10 mouse cellular contexts compared by ENCODE assay signal in the genomic region with DNA sequence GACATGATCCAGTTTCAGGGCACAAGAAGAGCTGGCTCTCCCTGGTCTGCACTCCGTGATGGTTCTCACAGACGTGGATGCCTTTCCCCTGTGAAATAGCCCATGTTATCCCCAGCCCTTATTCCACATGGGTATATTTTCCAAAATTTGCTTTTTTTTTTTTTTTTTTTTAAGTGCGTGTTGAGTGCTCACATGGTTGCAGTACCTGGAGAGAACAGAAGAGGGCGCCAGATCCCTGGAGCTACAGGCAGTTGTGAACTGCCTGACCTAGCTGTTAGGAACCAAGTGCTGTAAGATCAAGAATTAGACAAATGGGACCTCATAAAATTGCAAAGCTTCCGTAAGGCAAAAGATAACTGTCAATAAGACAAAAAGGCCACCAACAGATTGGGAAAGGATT. TPM values are rescaled to one million over a fixed set of nuclear protein-coding genes. Genes with fewer than 3 reads are reported as not detected.
A peak's percentile ranks its signal among the peaks of the same experiment; 100 is the strongest.
DNase-seq lines count a peak whose midpoint lies in the region; ATAC-seq and TF ChIP-seq lines count a peak whose summit lies in the region.
"Had no signal": no experiment of that assay in that cellular context is flagged by ENCODE, and none has a peak within 500 bp of the region (broad histone marks: within the 10 kb centered on the region; RNA-seq: fewer than 3 reads in every experiment).

No protein-coding gene starts in this region.

- DNase-seq in forebrain, postnatal 0 days = no peak
- no peak for DNase-seq in forebrain, embryonic 14.5 days (ENCODE audit: low spot score)
- DNase-seq in testis, postnatal 14 days (ENCODE audit: low spot score) = no peak
- peak; percentile 37 to 78 for DNase-seq in kidney, postnatal 36 days
- DNase-seq in thymus, postnatal 14 days = peak; percentile 67
- no peak for DNase-seq in left cerebral cortex, adult 8-10 months (ENCODE audit: low spot score in 2 of 2)
- no peak for DNase-seq in cerebellum, adult 11-12 months

- H3K9ac ChIP-seq in forebrain, postnatal 0 days = no peak overlapping the region
- H3K9ac ChIP-seq in forebrain, embryonic 14.5 days (ENCODE audit: low read length) = no peak overlapping the region
- H3K9ac ChIP-seq: heart, embryonic 15.5 days had no signal

- H3K36me3 ChIP-seq in forebrain, postnatal 0 days (ENCODE audit: insufficient read depth) = no peaks in the 10 kb centered on the region
- H3K36me3 ChIP-seq in forebrain, embryonic 14.5 days (ENCODE audit: control insufficient read depth, insufficient read depth, low read length) = no peaks in the 10 kb centered on the region
- no peaks in the 10 kb centered on the region for H3K36me3 ChIP-seq in testis, adult 2 months (ENCODE audit: control insufficient read depth, insufficient read depth, low read length)
- H3K36me3 ChIP-seq: heart, embryonic 15.5 days had no signal

- no peak overlapping the region for H3K4me3 ChIP-seq in forebrain, postnatal 0 days (ENCODE audit: low read depth, low read length)
- no peak overlapping the region for H3K4me3 ChIP-seq in forebrain, embryonic 14.5 days (ENCODE audit: low read depth, low read length)
- H3K4me3 ChIP-seq in testis, adult 2 months (ENCODE audit: control insufficient read depth, low read depth, low read length) = no peak overlapping the region
- H3K4me3 ChIP-seq: heart, embryonic 15.5 days had no signal

- peak; percentile 38; the same call in 1 of the 2 replicates for TF ChIP-seq CTCF in forebrain, postnatal 0 days (IDR thresholded peaks at IDR 0.05; ENCODE audit: low read depth)
- TF ChIP-seq CTCF in testis, adult 2 months (IDR thresholded peaks at IDR 0.05; ENCODE audit: control insufficient read depth, insufficient read depth, insufficient replicate concordance, low read depth, low read length) = peak; percentile 68; the same call in 1 of the 2 replicates

- H3K27me3 ChIP-seq in forebrain, postnatal 0 days (ENCODE audit: insufficient read depth, low read length) = no peaks in the 10 kb centered on the region
- H3K27me3 ChIP-seq in forebrain, embryonic 14.5 days (replicated peaks; ENCODE audit: control insufficient read depth, insufficient read depth, low read length) = no peaks in the 10 kb centered on the region
- no peaks in the 10 kb centered on the region for H3K27me3 ChIP-seq in testis, adult 2 months (ENCODE audit: control insufficient read depth, insufficient read depth, low read length)
- H3K27me3 ChIP-seq: heart, embryonic 15.5 days had no signal

- no peaks in the 10 kb centered on the region for H3K9me3 ChIP-seq in forebrain, postnatal 0 days (ENCODE audit: low read length)
- no peaks in the 10 kb centered on the region for H3K9me3 ChIP-seq in forebrain, embryonic 14.5 days (replicated peaks; ENCODE audit: control insufficient read depth, low read length)
- H3K9me3 ChIP-seq: heart, embryonic 15.5 days had no signal

- no peak for TF ChIP-seq POLR2A in testis, adult 2 months (IDR thresholded peaks at IDR 0.05; ENCODE audit: control insufficient read depth, low read depth, low read length)

- no peak for ATAC-seq in forebrain, postnatal 0 days
- ATAC-seq in forebrain, embryonic 14.5 days = no peak

- H3K4me1 ChIP-seq in forebrain, postnatal 0 days (ENCODE audit: insufficient read depth) = peaks cover 6% of the 10 kb centered on the region
- H3K4me1 ChIP-seq in forebrain, embryonic 14.5 days (ENCODE audit: control insufficient read depth, insufficient read depth, low read length) = 0 out of 2 replicates have a peak, but pooled peaks cover 2% of the 10 kb centered on the region
- H3K4me1 ChIP-seq in testis, adult 2 months (ENCODE audit: control insufficient read depth, insufficient read depth, low read length) = peaks cover 2% of the 10 kb centered on the region

- no peak overlapping the region for H3K4me2 ChIP-seq in forebrain, postnatal 0 days (ENCODE audit: low read depth)
- H3K4me2 ChIP-seq in forebrain, embryonic 14.5 days (ENCODE audit: low read length) = no peak overlapping the region
- H3K4me2 ChIP-seq: heart, embryonic 15.5 days had no signal

- 87% methylated on average over 5 of the region's 5 CpGs for WGBS in forebrain, postnatal 0 days
- WGBS in forebrain, embryonic 14.5 days = 81% methylated on average over 5 of the region's 5 CpGs

- no peak overlapping the region for H3K27ac ChIP-seq in forebrain, postnatal 0 days (ENCODE audit: low read depth, low read length)
- no peak overlapping the region for H3K27ac ChIP-seq in forebrain, embryonic 14.5 days (ENCODE audit: low read depth, low read length)
- H3K27ac ChIP-seq in testis, adult 2 months (ENCODE audit: control insufficient read depth, insufficient read depth, low read depth, low read length) = no peak overlapping the region
- H3K27ac ChIP-seq: heart, embryonic 15.5 days; macrophage had no signal

RNA-seq across cellular contexts. Expression of gene Ccdc6, which starts 38.8 kb away (rescaled TPM):
- 24.4 and 34.2 TPM in 2 replicates for total RNA-seq in forebrain, postnatal 0 days (2014; rRNA removed)
- polyA plus RNA-seq in forebrain, postnatal 0 days (2015; fragmentation: Nextera tagmentation; extraction: Ambion mirVana) = 16.1 and 20.8 TPM in 2 replicates
- polyA plus RNA-seq in forebrain, embryonic 14.5 days (2014; fragmentation: Nextera tagmentation; extraction: Ambion mirVana) = 22.8 and 25.8 TPM in 2 replicates
- 63.9 and 73.0 TPM in 2 replicates for polyA plus RNA-seq in testis, adult 2 months (2012; rRNA removed)
- total RNA-seq in left cerebral cortex, adult 8-10 months (2022) = 10 to 100 TPM; 49.4 to 56.3 (median 52.7) TPM

Comparison
In these comparisons a context has a peak if more than half of its experiments do, and no peak if none do; other contexts are left out.
1. DNase-seq: peak in kidney, postnatal 36 days (2 of 2) and thymus, postnatal 14 days (single experiment); none in forebrain, postnatal 0 days (single experiment), forebrain, embryonic 14.5 days (single experiment), testis, postnatal 14 days (single experiment), left cerebral cortex, adult 8-10 months (0 of 2) and cerebellum, adult 11-12 months (single experiment).